Mouse (Mus musculus): ENCODE data around the gene Slc36a2. TPM values are rescaled to one million over a fixed set of nuclear protein-coding genes. Genes with fewer than 3 reads are reported as not detected.

Slc36a2 gene
- polyA plus RNA-seq, 1 experiment from 2014 or later: not detected

DNA sequence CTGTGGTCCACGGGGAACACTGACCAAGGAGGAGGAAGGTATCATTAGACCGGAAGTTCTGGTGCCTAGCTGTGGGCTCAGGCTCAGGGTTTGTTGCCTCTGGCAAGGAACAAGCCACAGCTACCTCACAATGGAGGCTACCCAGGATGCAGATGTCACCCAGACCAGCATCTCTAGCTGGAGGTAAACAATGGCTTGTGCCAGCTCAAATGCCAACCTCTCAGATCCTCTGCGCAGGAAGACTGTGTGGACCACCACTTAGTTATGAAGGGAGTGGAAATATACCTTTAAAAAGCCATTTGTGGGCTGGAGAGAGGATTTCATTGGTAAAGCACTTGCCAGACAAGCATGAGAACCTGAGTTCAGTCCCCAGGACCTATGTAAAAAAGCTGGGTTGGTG lies 33.3 kb downstream of the Slc36a2 start, which contains the start of gene Slc36a3:
Gene Slc36a3, minus strand, starts transcription at position 101 of the 400 bp plus-strand sequence.
- Histone ChIP-seq H3K4me2 (ENCODE audit: low read depth, low read length, severe bottlenecking) (no peak within 1 kb of the TSS), H3K9me3 (ENCODE audit: control insufficient read depth, low read length) (no peaks in the 10 kb centered on the region), H3K27me3 (ENCODE audit: control insufficient read depth, insufficient read depth, low read length) (no peaks in the 10 kb centered on the region), H3K4me3 (ENCODE audit: low read depth, low read length) (no peak within 1 kb of the TSS), H3K9ac (ENCODE audit: low read length) (no peak within 1 kb of the TSS), H3K36me3 (ENCODE audit: control insufficient read depth, insufficient read depth, low read length) (no peaks in the 10 kb centered on the region), H3K27ac (ENCODE audit: low read depth, low read length) (no peak within 1 kb of the TSS), H3K4me1 (replicated peaks; ENCODE audit: control insufficient read depth, insufficient read depth, low read length) (no peaks in the 10 kb centered on the region)
- WGBS: 88% methylated on average over 3 of the region's 3 CpGs
- DNase-seq (ENCODE audit: low spot score): no peak
- no peak for ATAC-seq (replicated peaks; ENCODE audit: low FRiP score)

DNA sequence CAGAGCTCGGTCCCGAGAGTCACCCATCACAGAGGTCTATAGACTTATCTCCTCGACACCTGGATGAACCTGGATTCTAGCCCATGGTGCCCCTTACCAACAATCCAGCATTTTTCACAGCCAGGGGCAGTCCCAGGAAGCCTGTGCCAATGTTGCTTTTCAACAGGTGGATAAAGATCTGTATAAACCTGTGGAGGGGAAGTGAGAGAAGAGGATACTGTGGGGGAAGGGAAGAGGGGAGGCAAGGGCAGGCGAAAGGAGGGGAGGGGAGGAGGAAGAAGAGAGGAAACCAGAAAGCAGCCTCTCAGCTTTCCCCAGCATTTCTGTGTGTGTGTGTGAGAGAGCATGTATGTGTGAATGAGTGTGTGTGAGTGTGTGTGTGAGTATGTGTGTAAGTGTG lies 36.4 kb downstream of the Slc36a2 start:
- Histone ChIP-seq H3K36me3 (ENCODE audit: control insufficient read depth, insufficient read depth, low read length) (no peaks in the 10 kb centered on the region), H3K27ac (ENCODE audit: low read depth, low read length) (no peak overlapping the region), H3K27me3 (ENCODE audit: control insufficient read depth, insufficient read depth, low read length) (no peaks in the 10 kb centered on the region), H3K9ac (ENCODE audit: low read length) (no peak overlapping the region), H3K4me3 (ENCODE audit: low read depth, low read length) (no peak overlapping the region), H3K4me2 (ENCODE audit: low read depth, low read length, severe bottlenecking) (no peak overlapping the region), H3K9me3 (ENCODE audit: control insufficient read depth, low read length) (no peaks in the 10 kb centered on the region), H3K4me1 (replicated peaks; ENCODE audit: control insufficient read depth, insufficient read depth, low read length) (no peaks in the 10 kb centered on the region)
- DNase-seq (ENCODE audit: low spot score) (no peak), ATAC-seq (replicated peaks; ENCODE audit: low FRiP score) (no peak)
- WGBS: 86% methylated on average over 4 of the region's 4 CpGs

DNA sequence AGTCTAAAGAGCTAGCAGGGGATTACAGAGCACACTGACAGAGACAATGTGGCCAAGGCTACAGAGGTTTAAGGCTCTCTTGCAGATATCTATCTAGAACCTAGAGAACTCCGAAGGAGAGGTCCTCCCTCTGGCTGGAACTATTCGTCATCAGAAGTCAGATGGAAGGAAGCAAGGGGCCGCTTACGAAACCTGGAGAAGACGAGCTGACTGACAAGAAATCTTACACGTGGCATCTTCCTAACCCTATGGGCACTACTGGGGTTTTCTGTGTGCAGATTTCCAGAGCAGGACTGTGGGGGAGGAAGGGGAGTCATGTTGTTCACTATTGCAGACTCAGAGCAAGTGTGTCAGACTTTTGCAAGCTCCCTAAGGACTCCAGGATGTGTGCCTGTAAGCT lies 37.5 kb downstream of the Slc36a2 start:
- ATAC-seq (replicated peaks; ENCODE audit: low FRiP score) (no peak), DNase-seq (ENCODE audit: low spot score) (no peak)

GRCm38 (mm10) chr11:55146855-55147254 lies 38.0 kb downstream of the Slc36a2 start:
- ATAC-seq (replicated peaks; ENCODE audit: low FRiP score) (no peak), DNase-seq (ENCODE audit: low spot score) (no peak)
- H3K4me1 ChIP-seq (replicated peaks; ENCODE audit: control insufficient read depth, insufficient read depth, low read length): no peaks in the 10 kb centered on the region

More for the DNA sequence above, 37.5 kb downstream of the Slc36a2 start:
- H3K4me3 ChIP-seq (ENCODE audit: low read depth, low read length): no peak overlapping the region
- no peaks in the 10 kb centered on the region for H3K27me3 ChIP-seq (ENCODE audit: control insufficient read depth, insufficient read depth, low read length)
- H3K36me3 ChIP-seq (ENCODE audit: control insufficient read depth, insufficient read depth, low read length): no peaks in the 10 kb centered on the region
- H3K27ac ChIP-seq (ENCODE audit: low read depth, low read length): no peak overlapping the region
- no peaks in the 10 kb centered on the region for H3K9me3 ChIP-seq (ENCODE audit: control insufficient read depth, low read length)
- no peaks in the 10 kb centered on the region for H3K4me1 ChIP-seq (replicated peaks; ENCODE audit: control insufficient read depth, insufficient read depth, low read length)
- WGBS: 55% methylated on average over 6 of the region's 6 CpGs
- no peak overlapping the region for H3K4me2 ChIP-seq (ENCODE audit: low read depth, low read length, severe bottlenecking)
- no peak overlapping the region for H3K9ac ChIP-seq (ENCODE audit: low read length)

DNA sequence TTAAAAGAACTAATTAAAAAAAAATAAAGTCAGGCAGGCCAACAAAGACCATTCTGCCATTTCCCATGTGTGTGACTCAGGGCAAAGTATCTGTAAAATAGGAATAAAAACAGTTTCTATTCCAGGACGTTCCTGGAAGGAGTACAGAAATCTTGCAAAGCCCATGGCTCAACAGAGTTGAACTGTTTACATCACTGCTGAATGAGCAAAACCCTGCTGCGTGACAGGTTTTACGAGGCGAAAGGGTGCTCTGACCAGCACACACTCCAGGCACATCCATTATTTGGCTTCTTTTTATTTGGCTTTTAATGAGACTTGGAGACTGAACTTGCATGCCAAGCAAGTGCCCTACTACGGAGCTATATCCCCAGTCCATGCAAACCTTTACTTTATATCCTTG lies 40.9 kb downstream of the Slc36a2 start:
- no peak overlapping the region for H3K27ac ChIP-seq (ENCODE audit: low read depth, low read length)
- H3K4me2 ChIP-seq (ENCODE audit: low read depth, low read length, severe bottlenecking): no peak overlapping the region
- H3K4me1 ChIP-seq (replicated peaks; ENCODE audit: control insufficient read depth, insufficient read depth, low read length): no peaks in the 10 kb centered on the region
- DNase-seq (ENCODE audit: low spot score) (no peak), ATAC-seq (replicated peaks; ENCODE audit: low FRiP score) (no peak)
- no peak overlapping the region for H3K9ac ChIP-seq (ENCODE audit: low read length)
- H3K4me3 ChIP-seq (ENCODE audit: low read depth, low read length): no peak overlapping the region
- H3K27me3 ChIP-seq (ENCODE audit: control insufficient read depth, insufficient read depth, low read length): no peaks in the 10 kb centered on the region
- H3K9me3 ChIP-seq (ENCODE audit: control insufficient read depth, low read length): no peaks in the 10 kb centered on the region
- no peaks in the 10 kb centered on the region for H3K36me3 ChIP-seq (ENCODE audit: control insufficient read depth, insufficient read depth, low read length)
- WGBS: 87% methylated on average over 5 of the region's 5 CpGs

More at GRCm38 (mm10) chr11:55146855-55147254, 38.0 kb downstream of the Slc36a2 start:
- Histone ChIP-seq H3K27me3 (ENCODE audit: control insufficient read depth, insufficient read depth, low read length) (no peaks in the 10 kb centered on the region), H3K4me2 (ENCODE audit: low read depth, low read length, severe bottlenecking) (no peak overlapping the region), H3K36me3 (ENCODE audit: control insufficient read depth, insufficient read depth, low read length) (no peaks in the 10 kb centered on the region), H3K9ac (ENCODE audit: low read length) (no peak overlapping the region), H3K27ac (ENCODE audit: low read depth, low read length) (no peak overlapping the region), H3K9me3 (ENCODE audit: control insufficient read depth, low read length) (no peaks in the 10 kb centered on the region), H3K4me3 (ENCODE audit: low read depth, low read length) (no peak overlapping the region)
- WGBS: 60% methylated on average over 1 of the region's 1 CpGs

DNA sequence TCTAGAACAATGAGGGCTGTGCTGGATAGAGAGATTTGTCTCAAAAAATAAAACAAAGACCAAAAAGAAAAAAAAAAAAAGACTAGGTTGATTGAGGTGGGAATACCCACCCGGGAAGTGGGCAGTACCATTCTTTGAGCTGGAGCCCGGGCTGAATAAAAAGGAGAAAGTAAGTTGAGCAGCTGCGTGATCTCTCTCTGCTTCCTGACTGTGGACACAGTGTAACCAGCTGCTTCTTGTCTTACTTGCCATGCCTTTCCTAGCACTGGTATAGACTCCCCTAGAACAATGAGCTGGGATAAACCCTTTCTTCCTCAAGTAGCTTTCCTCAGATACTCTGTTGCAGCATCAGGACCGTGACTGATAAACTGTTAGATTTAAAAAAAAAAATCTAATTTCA lies 43.4 kb downstream of the Slc36a2 start:
- Histone ChIP-seq H3K4me1 (replicated peaks; ENCODE audit: control insufficient read depth, insufficient read depth, low read length) (no peaks in the 10 kb centered on the region), H3K9ac (ENCODE audit: low read length) (no peak overlapping the region), H3K27me3 (ENCODE audit: control insufficient read depth, insufficient read depth, low read length) (no peaks in the 10 kb centered on the region), H3K27ac (ENCODE audit: low read depth, low read length) (no peak overlapping the region), H3K9me3 (ENCODE audit: control insufficient read depth, low read length) (no peaks in the 10 kb centered on the region), H3K4me2 (ENCODE audit: low read depth, low read length, severe bottlenecking) (no peak overlapping the region), H3K4me3 (ENCODE audit: low read depth, low read length) (no peak overlapping the region), H3K36me3 (ENCODE audit: control insufficient read depth, insufficient read depth, low read length) (no peaks in the 10 kb centered on the region)
- WGBS: 83% methylated on average over 4 of the region's 4 CpGs
- no peak for DNase-seq (ENCODE audit: low spot score)
- no peak for ATAC-seq (replicated peaks; ENCODE audit: low FRiP score)

DNA sequence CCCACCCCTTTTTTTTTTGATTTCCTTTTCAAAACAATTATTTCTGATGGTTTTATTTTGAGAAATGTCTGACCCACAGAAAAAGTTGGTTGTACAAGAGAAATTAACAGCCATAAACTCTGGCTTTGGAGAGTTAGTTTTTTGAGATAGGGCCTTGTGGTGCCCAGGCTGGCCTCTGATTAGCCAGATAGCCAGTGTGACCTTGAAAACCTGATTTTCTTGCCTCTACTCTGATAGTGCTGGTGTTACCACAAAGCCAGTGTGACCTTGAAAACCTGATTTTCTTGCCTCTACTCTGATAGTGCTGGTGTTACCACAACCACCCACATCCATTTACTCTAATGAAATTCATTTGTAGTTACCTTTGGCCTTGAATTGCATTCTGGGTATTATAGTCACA lies 47.2 kb downstream of the Slc36a2 start:
- Histone ChIP-seq H3K27ac (ENCODE audit: low read depth, low read length) (no peak overlapping the region), H3K27me3 (ENCODE audit: control insufficient read depth, insufficient read depth, low read length) (no peaks in the 10 kb centered on the region), H3K36me3 (ENCODE audit: control insufficient read depth, insufficient read depth, low read length) (no peaks in the 10 kb centered on the region), H3K9ac (ENCODE audit: low read length) (no peak overlapping the region), H3K4me3 (ENCODE audit: low read depth, low read length) (no peak overlapping the region), H3K9me3 (ENCODE audit: control insufficient read depth, low read length) (no peaks in the 10 kb centered on the region), H3K4me1 (replicated peaks; ENCODE audit: control insufficient read depth, insufficient read depth, low read length) (no peaks in the 10 kb centered on the region), H3K4me2 (ENCODE audit: low read depth, low read length, severe bottlenecking) (no peak overlapping the region)
- no peak for DNase-seq (ENCODE audit: low spot score)
- ATAC-seq (replicated peaks; ENCODE audit: low FRiP score): no peak

DNA sequence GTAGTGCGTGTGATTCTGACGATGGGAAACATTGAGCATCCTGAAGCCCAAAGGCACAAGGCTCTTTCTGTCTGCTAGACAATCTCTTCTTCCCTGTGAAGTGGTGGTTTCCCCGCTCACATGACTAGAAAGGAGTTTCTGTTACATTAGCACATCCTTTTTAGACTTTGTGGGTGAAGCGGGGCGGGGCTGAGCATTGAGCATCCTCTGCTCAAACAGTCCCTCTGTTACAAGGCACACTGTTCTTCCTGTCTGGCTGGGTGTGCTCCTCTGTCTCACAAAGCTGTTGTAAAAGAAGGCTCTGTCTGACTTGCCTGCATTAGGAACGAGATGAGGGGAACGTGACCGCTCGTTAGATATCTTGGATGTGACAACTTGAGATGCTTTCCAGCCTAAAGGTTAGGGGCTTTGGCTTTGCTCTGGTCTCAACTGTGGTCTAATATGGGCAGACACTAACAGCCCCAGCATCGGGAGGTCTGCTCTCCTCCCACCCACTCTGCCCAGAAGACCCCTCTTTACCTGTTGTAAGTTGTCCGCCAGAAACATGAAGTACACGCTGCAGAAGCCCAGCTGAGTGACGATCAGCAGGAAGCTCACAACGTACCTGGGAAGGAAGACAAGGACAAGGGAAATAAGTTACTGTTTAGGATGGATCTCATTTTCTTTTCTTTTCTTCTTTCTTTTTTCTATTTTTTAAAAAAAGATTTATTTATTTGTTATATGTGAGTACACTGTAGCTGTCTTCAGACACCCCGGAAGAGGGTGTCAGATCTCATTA lies 47.9 kb downstream of the Slc36a2 start:
- Histone ChIP-seq H3K4me3 (ENCODE audit: low read depth, low read length) (no peak overlapping the region), H3K27ac (ENCODE audit: low read depth, low read length) (no peak overlapping the region), H3K4me1 (replicated peaks; ENCODE audit: control insufficient read depth, insufficient read depth, low read length) (no peaks in the 10 kb centered on the region), H3K27me3 (ENCODE audit: control insufficient read depth, insufficient read depth, low read length) (no peaks in the 10 kb centered on the region), H3K9ac (ENCODE audit: low read length) (no peak overlapping the region), H3K9me3 (ENCODE audit: control insufficient read depth, low read length) (no peaks in the 10 kb centered on the region), H3K4me2 (ENCODE audit: low read depth, low read length, severe bottlenecking) (no peak overlapping the region), H3K36me3 (ENCODE audit: control insufficient read depth, insufficient read depth, low read length) (no peaks in the 10 kb centered on the region)
- no peak for DNase-seq (ENCODE audit: low spot score)
- WGBS: 80% methylated on average over 15 of the region's 15 CpGs
- ATAC-seq (replicated peaks; ENCODE audit: low FRiP score): no peak

DNA sequence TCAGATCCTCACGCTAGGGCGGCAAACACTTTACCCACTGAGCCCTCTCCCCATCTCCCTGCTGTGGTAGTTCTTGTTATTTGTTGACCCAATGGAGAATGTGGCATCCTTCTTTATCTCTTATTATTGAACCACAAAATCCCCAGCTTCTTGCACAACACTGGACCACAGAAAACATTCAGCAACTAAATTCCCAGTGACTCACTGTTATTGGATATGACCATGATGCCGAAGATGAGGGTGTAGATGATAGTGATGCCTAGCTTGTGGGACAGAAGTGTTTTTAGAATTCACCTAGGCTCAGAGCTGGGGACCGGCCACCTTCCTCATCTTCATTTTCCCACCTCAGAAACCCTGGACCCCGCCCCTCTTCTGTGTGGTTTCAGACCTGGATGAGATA lies 50.0 kb downstream of the Slc36a2 start:
- ATAC-seq (replicated peaks; ENCODE audit: low FRiP score): no peak
- DNase-seq (ENCODE audit: low spot score): no peak
- 96% methylated on average over 5 of the region's 5 CpGs for WGBS
- H3K27me3 ChIP-seq (ENCODE audit: control insufficient read depth, insufficient read depth, low read length): no peaks in the 10 kb centered on the region
- no peaks in the 10 kb centered on the region for H3K4me1 ChIP-seq (replicated peaks; ENCODE audit: control insufficient read depth, insufficient read depth, low read length)
- H3K27ac ChIP-seq (ENCODE audit: low read depth, low read length): no peak overlapping the region
- no peak overlapping the region for H3K9ac ChIP-seq (ENCODE audit: low read length)
- H3K9me3 ChIP-seq (ENCODE audit: control insufficient read depth, low read length): no peaks in the 10 kb centered on the region
- no peak overlapping the region for H3K4me2 ChIP-seq (ENCODE audit: low read depth, low read length, severe bottlenecking)
- H3K36me3 ChIP-seq (ENCODE audit: control insufficient read depth, insufficient read depth, low read length): no peaks in the 10 kb centered on the region
- no peak overlapping the region for H3K4me3 ChIP-seq (ENCODE audit: low read depth, low read length)

Measured in forebrain, embryonic 11.5 days (tissue).